Mouse (Mus musculus) hindbrain, embryonic 14.5 days (tissue): ENCODE results near the gene Dbndd1. TPM values are rescaled to one million over a fixed set of nuclear protein-coding genes. Genes with fewer than 3 reads are reported as not detected.
"Not testable (repeated sequence)": the region's sequence is repeated elsewhere in the genome, so short reads cannot be mapped to it uniquely, and the experiment has no call there.

ENCODE experiments used
- ATAC-seq: fragments of 200-750 bp; cut with Nextera tagmentation; 2 replicates; pipeline ENCODE4 v1.8.0; 2017; ENCODE audit warnings: moderate number of reproducible peaks, mild to moderate bottlenecking, moderate TSS enrichment, moderate library complexity; ENCODE audit not compliant: low FRiP score
- DNase-seq: peaks from one replicate; pipeline ENCODE4 v3.0.0-alpha.2; 2015; ENCODE audit warnings: low spot score
- H3K27ac ChIP-seq: fragments of 300-500 bp; sonication (generic); 2 replicates; pipeline ENCODE4 v1.5.1; 2014; ENCODE audit warnings: mild to moderate bottlenecking, moderate library complexity
- H3K27me3 ChIP-seq: fragments of 300-500 bp; sonication (generic); 2 replicates; pipeline ENCODE4 v1.6.1; 2014; ENCODE audit warnings: mild to moderate bottlenecking, low read length, mixed read lengths; ENCODE audit not compliant: control insufficient read depth, insufficient read depth
- H3K36me3 ChIP-seq: fragments of 300-500 bp; sonication (generic); replicated peaks from 2 replicates; pipeline ENCODE4 v1.6.1; 2014; ENCODE audit not compliant: control insufficient read depth, insufficient read depth
- H3K4me1 ChIP-seq: fragments of 300-500 bp; sonication (generic); replicated peaks from 2 replicates; pipeline ENCODE4 v1.6.1; 2014; ENCODE audit warnings: antibody characterized with exemption, low read length, mixed read lengths; ENCODE audit not compliant: control insufficient read depth, insufficient read depth
- H3K4me2 ChIP-seq: fragments of 300-500 bp; sonication (generic); replicated peaks from 2 replicates; pipeline ENCODE4 v1.6.1; 2014; ENCODE audit warnings: mild to moderate bottlenecking, moderate library complexity
- H3K4me3 ChIP-seq: fragments of 300-500 bp; sonication (generic); replicated peaks from 2 replicates; pipeline ENCODE4 v1.5.1; 2014; ENCODE audit warnings: mild to moderate bottlenecking, low read length
- H3K9ac ChIP-seq: fragments of 300-500 bp; sonication (generic); 2 replicates; pipeline ENCODE4 v1.6.1; 2014
- H3K9me3 ChIP-seq: fragments of 300-500 bp; sonication (generic); 2 replicates; pipeline ENCODE4 v1.6.1; 2016; ENCODE audit warnings: low read length; ENCODE audit not compliant: control insufficient read depth
- WGBS: fragments of 180-500 bp; shearing (Covaris S2); extraction: QIAGEN DNeasy Blood & Tissue Kit; methylation state at CpG from one replicate; pipeline ENCODE4 v1.1.7; 2014; 5-methylcytosine and 5-hydroxymethylcytosine counted together
- polyA plus RNA-seq: library from polyadenylated mRNA; unstranded; fragments of >200 nt; fragmentation: Nextera tagmentation; extraction: Ambion mirVana; gene quantifications from 2 replicates; pipeline ENCODE4 v1.2.1, GENCODE M21; 2014

The Dbndd1 gene
- polyA plus RNA-seq, 1 experiment from 2014 or later = 91.3 TPM

DNA sequence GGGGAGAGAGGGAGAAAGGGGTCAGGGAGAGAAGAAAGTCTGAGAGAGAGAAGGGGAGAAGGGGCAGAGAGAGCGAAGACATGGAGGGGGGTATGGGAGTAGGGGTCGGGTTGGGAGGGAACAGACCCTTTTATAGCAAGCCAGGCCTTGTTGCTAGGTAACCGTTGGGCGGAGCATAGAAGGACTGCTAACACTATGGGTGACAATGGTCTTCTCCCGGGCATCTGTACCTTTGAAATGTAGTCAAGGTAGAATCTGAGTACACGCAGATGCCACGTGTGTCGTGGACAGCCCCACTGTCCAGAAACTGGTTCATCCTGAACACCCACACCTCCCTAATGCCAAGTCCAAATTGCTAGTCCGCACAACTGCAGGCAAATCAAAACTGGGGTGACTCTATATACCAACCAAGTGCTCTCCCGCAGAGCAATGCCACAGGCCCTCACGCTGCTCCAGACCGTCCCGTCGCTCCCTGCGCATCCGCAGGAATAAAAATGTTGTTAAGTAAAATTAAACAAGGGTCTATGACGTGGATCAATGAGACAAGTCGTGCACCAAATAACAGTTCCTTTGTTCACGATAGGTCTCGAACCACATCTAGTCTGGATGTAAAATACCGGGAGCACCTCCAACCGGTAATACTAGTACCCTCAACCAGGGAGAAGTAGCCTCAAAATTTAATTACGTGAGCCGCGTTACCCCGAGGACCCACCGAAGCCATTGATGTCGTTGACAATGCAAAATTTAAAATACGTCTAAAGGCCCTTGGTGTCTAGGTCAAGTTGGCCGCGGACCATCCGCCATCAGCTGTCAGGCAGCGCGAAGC lies 38.1 kb downstream of the Dbndd1 start:
- H3K9ac ChIP-seq = peak overlapping the region; percentile 89
- H3K4me1 ChIP-seq = peaks cover 16% of the 10 kb centered on the region
- H3K4me2 ChIP-seq = peak overlapping the region; percentile 94
- 6% methylated on average over 34 of the region's 34 CpGs for WGBS
- ATAC-seq = peak; percentile 68
- DNase-seq = peak; percentile 53
- H3K27me3 ChIP-seq = no peaks in the 10 kb centered on the region
- H3K36me3 ChIP-seq = peaks cover 19% of the 10 kb centered on the region
- H3K4me3 ChIP-seq = peak overlapping the region; percentile 88
- H3K9me3 ChIP-seq = no peaks in the 10 kb centered on the region
- peak overlapping the region; percentile 99 for H3K27ac ChIP-seq

DNA sequence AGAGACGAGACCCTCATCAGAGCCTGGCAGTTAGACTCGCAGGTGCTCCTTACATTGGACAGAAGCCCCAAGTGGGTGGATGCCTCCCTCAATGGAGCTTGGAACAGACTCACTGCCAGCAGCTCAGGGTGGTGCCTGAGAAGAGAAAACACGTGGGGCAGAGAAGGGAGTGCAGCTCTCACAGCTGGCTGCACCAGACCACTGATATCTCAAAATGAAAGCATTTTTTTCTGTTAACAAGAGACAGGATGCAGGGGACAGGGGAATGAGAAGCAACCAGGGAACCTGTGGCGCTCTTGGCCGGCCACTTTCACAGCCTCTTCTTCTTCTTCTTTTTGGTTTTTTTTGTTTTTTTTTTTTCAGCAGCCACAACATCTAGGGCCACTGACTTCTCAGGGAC lies 40.7 kb downstream of the Dbndd1 start:
- not testable (repeated sequence) for H3K27me3 ChIP-seq, H3K27ac ChIP-seq, H3K36me3 ChIP-seq, H3K9me3 ChIP-seq, H3K4me3 ChIP-seq, H3K4me2 ChIP-seq, H3K9ac ChIP-seq, ATAC-seq, DNase-seq
- WGBS = 69% methylated on average over 5 of the region's 5 CpGs
- peaks cover 16% of the 10 kb centered on the region for H3K4me1 ChIP-seq

DNA sequence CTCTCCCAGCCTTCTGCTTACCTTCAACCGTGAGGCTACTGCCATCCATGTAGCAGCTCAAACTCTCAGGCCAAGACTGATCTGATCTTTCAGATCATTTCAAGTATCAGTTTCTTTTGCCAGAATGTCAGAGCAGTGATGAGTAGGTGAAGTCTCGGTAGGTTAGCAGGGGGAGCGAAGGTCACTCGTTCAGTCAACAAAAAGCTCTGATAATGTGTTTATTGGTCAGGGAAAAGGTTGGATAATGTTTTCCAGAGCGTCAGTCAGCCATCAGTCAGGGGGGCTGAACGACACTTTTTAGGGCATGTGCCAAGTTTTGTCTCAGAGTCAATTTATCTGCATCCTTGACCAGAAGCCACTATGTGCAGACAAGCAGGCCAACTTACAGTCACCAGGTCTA lies 42.3 kb downstream of the Dbndd1 start:
- not testable (repeated sequence) for H3K36me3 ChIP-seq, H3K9me3 ChIP-seq, H3K27me3 ChIP-seq, H3K4me2 ChIP-seq, ATAC-seq, H3K9ac ChIP-seq, H3K4me1 ChIP-seq, DNase-seq, H3K4me3 ChIP-seq, H3K27ac ChIP-seq
- 82% methylated on average over 6 of the region's 6 CpGs for WGBS

DNA sequence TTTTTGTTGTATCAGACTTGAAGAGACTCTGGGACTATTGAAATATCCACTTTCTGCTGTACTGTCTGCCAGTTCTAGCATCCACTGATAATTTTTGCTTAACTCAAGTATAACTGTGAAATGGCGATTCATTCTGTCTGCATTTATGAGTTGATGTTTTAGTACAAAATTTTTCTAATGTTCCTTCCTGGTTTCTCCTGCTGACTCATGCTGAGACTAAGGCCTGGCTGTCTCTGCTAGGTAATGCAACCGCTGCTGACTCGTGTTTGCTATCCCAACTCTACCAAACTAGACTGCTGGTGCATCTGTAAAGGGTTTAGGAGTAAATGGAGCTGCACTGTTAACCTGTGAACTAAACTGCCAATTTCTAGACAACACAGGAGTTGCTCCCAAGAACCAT lies 47.8 kb downstream of the Dbndd1 start:
- 81% methylated on average over 3 of the region's 3 CpGs for WGBS
- no peak overlapping the region for H3K4me2 ChIP-seq
- no peak for ATAC-seq

DNA sequence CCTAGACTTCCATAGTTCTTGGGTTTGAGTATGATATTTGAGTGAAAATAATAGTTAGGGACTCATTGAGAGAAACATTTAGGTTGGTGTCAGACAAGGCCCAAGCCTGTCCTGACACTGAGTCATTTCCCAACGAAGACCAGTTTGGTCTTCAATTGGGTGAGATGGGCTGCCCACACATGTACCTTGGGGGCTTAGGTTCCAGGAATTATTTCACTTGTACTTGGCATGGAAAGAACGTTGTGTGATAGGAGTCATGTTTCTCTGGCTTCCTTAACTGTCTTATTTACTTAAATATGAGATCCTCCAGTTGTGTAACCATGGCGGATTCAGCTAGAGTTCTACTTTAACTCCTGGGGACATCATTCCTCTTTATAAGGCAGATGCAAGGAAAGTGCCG lies 51.6 kb downstream of the Dbndd1 start:
- 91% methylated on average over 4 of the region's 4 CpGs for WGBS
- Histone ChIP-seq H3K27me3 (no peaks in the 10 kb centered on the region), H3K36me3 (peaks cover 40% of the 10 kb centered on the region), H3K9ac (no peak overlapping the region), H3K4me2 (no peak overlapping the region), H3K4me1 (no peaks in the 10 kb centered on the region), H3K27ac (no peak overlapping the region), H3K9me3 (no peaks in the 10 kb centered on the region), H3K4me3 (no peak overlapping the region)
- no peak for DNase-seq
- ATAC-seq = no peak

More for the DNA sequence above, 47.8 kb downstream of the Dbndd1 start:
- Histone ChIP-seq H3K4me1 (no peaks in the 10 kb centered on the region), H3K9me3 (no peaks in the 10 kb centered on the region), H3K27me3 (no peaks in the 10 kb centered on the region), H3K4me3 (no peak overlapping the region), H3K9ac (no peak overlapping the region), H3K36me3 (peaks cover 6% of the 10 kb centered on the region), H3K27ac (no peak overlapping the region)
- DNase-seq = no peak

Other genes with a start within 250 kb of the Dbndd1 start
- 7.4 and 8.3 TPM in 2 replicates for gene Fanca, start 196.9 kb downstream of the Dbndd1 start, polyA plus RNA-seq
- 32.4 and 33.1 TPM in 2 replicates for gene Spire2, start 182.8 kb downstream of the Dbndd1 start, polyA plus RNA-seq
- gene Tcf25, start 141.7 kb downstream of the Dbndd1 start, polyA plus RNA-seq = 371 and 380 TPM in 2 replicates
- gene Mc1r, start 108.4 kb downstream of the Dbndd1 start, polyA plus RNA-seq = 0.10 and 0.21 TPM in 2 replicates
- gene Tubb3, start 104.0 kb downstream of the Dbndd1 start, polyA plus RNA-seq = 1,715 and 1,766 TPM in 2 replicates
- 45.3 and 52.2 TPM in 2 replicates for gene Def8, start 91.9 kb downstream of the Dbndd1 start, polyA plus RNA-seq
- gene Afg3l1, start 37.6 kb downstream of the Dbndd1 start, polyA plus RNA-seq = 31.6 and 36.5 TPM in 2 replicates
- gene Gas8, start 3.4 kb upstream of the Dbndd1 start, polyA plus RNA-seq = 37.5 and 38.8 TPM in 2 replicates
- 14.3 and 14.9 TPM in 2 replicates for gene Rhou, start 138.5 kb upstream of the Dbndd1 start, polyA plus RNA-seq